Mouse (Mus musculus): Measurements from ENCODE around the gene Psmb3. TPM values are rescaled to one million over a fixed set of nuclear protein-coding genes. Genes with fewer than 3 reads are reported as not detected.
A peak's percentile ranks its signal among the peaks of the same experiment; 100 is the strongest.
"Not testable (repeated sequence)": the region's sequence is repeated elsewhere in the genome, so short reads cannot be mapped to it uniquely, and the experiment has no call there.

Gene Psmb3
- polyA plus RNA-seq, 1 experiment from 2014 or later = 514 TPM

DNA sequence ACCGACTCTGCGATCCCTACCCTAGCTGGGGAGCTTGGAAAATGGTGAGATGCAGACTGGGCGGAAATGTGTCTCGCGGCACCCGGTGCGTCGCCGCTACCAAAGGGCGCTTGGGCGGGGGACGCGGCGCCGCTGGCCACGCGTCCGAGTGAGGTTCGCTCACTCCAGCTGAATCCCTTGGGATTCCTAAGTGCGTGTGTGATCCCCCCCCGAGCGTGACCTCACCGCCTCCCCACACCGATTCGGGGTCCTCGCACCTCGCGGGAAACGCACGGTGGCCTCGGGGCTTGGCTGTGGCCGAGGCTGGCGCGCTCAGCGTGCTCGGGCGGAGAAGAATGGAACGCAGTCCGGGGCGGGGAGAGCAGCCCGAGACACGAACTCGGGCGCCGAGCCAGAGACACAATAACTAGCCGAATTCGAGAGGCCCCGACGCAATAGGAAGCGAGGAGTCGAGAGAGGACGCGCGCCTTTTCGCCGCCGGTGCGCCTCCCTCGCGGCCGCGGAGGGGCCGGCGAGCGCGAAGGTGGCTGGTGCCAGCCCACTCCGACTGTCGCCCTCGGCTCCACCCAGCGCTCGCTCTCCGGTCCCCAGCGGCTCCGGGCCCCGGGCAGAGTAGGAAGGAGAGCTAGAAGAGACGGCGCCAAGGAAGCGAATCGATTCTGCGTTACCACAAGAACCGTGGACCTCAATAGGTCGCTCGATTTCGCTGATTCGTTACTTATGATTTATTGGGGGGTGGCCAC, 3.0 kb upstream of the Psmb3 start, which contains the start of gene Pcgf2:
Pcgf2 (minus strand) TSS at position 495 of the 743 bp plus-strand sequence.
- H3K4me1 ChIP-seq (ENCODE audit: insufficient read depth) = peaks cover 27% of the 10 kb centered on the region
- peak; percentile 16 for ATAC-seq (ENCODE audit: insufficient read depth)
- under 1% methylated on average over 85 of the region's 85 CpGs for WGBS

DNA sequence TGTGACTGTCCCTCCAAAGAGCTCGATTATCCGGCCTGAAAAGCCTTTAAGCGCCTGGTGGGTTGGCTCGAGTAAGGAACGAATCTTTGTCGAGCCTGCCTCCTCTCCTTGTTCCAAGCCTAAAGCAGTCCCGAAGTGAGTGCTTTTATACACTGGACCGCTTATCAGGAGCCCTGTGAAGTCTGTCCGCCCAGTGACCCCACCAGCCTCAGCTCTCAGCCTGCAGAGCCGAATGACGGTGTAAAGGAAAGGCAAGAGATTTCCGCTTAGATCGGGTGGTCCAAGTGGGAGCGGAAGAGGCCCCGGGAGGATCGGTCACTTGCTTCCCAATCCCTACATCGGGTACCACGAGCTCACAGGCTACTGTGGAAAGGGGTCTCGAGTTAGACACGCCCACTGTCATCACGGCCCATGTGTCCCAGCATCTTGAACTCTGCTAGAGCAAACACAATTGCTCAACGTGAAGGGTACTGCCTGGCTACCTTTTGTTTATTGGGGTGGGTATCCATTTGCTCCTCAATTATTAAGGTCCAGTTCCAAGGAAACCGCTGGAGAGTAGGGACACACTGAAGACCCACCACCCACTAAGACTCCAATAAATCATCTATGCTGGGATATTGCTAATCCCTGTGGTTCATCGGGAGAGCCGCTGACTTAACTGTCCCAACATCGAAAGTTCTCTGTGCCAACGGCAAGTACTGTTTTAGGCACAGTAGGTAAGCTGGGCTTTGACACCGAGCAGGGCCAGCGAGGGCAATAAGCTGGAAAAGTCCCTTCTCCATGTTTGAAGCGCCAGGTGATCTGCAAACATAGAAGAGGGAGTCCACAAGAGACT, 2.2 kb upstream of the Psmb3 start:
- Histone ChIP-seq H3K4me2 (peak overlapping the region; percentile 84), H3K4me1 (ENCODE audit: insufficient read depth) (peaks cover 19% of the 10 kb centered on the region), H3K9ac (peak overlapping the region; percentile 95), H3K27ac (ENCODE audit: low read depth) (peak overlapping the region; percentile 99), H3K9me3 (ENCODE audit: low read depth, low read length) (no peaks in the 10 kb centered on the region), H3K36me3 (ENCODE audit: insufficient read depth) (peaks cover 18% of the 10 kb centered on the region), H3K4me3 (ENCODE audit: low read depth, low read length) (peak overlapping the region; percentile 93), H3K27me3 (ENCODE audit: insufficient read depth, low read length) (no peaks in the 10 kb centered on the region)
- ATAC-seq (ENCODE audit: insufficient read depth) (no peak; the same call in 1 of the 2 replicates), DNase-seq (peak; percentile 75)
- TF ChIP-seq CTCF (IDR thresholded peaks at IDR 0.05; ENCODE audit: low read depth) = no peak
- 13% methylated on average over 30 of the region's 30 CpGs for WGBS

More for the DNA sequence above, 3.0 kb upstream of the Psmb3 start, which contains the start of gene Pcgf2:
- peak within 1 kb of the TSS; percentile 84 for H3K4me2 ChIP-seq
- no peaks in the 10 kb centered on the region for H3K9me3 ChIP-seq (ENCODE audit: low read depth, low read length)
- H3K27ac ChIP-seq (ENCODE audit: low read depth) = peak within 1 kb of the TSS; percentile 99
- DNase-seq = peak; percentile 92
- H3K4me3 ChIP-seq (ENCODE audit: low read depth, low read length) = peak within 1 kb of the TSS; percentile 93
- peaks cover 12% of the 10 kb centered on the region; the same call in 1 of the 2 replicates for H3K36me3 ChIP-seq (ENCODE audit: insufficient read depth)
- no peaks in the 10 kb centered on the region for H3K27me3 ChIP-seq (ENCODE audit: insufficient read depth, low read length)
- TF ChIP-seq CTCF (IDR thresholded peaks at IDR 0.05; ENCODE audit: low read depth) = no peak
- H3K9ac ChIP-seq = peak within 1 kb of the TSS; percentile 95

DNA sequence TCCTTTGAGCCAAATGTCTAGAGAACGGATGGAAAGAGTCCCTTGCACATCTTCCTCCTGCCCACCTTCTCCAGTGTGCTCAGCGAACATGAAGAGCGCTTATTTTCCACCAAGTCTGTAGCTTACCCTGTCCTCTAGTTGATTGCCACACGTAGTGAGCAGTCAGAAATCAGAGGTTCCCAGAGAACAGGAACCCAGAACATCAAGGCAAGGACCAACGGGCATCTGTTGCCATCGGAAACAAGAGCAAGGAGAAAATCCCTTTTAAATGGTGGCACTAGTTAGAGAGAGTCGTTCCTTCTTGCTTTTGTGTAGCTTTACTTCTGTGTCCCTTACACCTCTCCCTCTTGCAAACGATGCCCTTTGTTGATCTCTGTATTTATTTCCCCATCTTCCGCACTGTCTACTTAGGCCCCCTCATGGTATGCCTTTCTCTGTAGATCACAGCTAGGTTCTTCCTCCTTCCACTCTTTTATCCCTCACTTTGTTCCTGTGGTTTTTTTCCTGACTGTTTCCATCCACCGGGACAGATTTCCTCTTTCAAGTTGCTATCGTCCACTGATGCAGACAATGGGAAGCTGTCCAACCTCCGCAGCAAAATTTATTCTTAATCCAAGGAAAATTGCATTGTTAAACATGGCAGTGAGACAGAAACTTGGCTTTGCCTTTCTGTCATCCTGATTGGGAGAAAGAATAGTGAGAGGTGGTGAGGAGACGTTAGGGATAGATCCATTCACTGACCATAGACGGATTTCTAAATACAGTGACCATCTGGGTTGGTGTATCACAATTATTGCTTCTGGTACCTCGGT, 1.4 kb upstream of the Psmb3 start:
- H3K9me3 ChIP-seq (ENCODE audit: low read depth, low read length) = no peaks in the 10 kb centered on the region
- peaks cover 15% of the 10 kb centered on the region for H3K4me1 ChIP-seq (ENCODE audit: insufficient read depth)
- peak overlapping the region; percentile 84 for H3K4me2 ChIP-seq
- H3K27me3 ChIP-seq (ENCODE audit: insufficient read depth, low read length) = no peaks in the 10 kb centered on the region
- H3K27ac ChIP-seq (ENCODE audit: low read depth) = peak overlapping the region; percentile 99; the same call in 1 of the 2 replicates
- ATAC-seq (ENCODE audit: insufficient read depth) = no peak
- 46% methylated on average over 15 of the region's 15 CpGs for WGBS
- no peak for DNase-seq
- peak overlapping the region; percentile 95; the same call in 1 of the 2 replicates for H3K9ac ChIP-seq
- TF ChIP-seq CTCF (IDR thresholded peaks at IDR 0.05; ENCODE audit: low read depth) = no peak
- peak overlapping the region; percentile 93 for H3K4me3 ChIP-seq (ENCODE audit: low read depth, low read length)
- H3K36me3 ChIP-seq (ENCODE audit: insufficient read depth) = peaks cover 24% of the 10 kb centered on the region

DNA sequence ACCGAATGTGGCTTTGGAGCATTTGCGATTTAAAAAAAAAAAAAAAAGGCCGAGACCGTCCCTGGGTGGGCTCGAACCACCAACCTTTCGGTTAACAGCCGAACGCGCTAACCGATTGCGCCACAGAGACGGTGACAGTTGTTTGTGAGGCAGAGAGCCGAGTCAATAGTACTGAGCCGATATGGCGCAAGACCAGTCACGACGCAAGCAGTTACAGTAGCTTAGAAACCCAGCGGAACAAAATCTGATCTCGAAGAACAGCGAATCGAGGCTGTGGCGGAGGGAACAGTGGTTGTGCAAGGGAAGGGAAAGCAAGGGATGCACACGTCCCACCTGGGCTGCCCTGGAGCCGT, 830 bp upstream of the Psmb3 start:
- H3K4me1 ChIP-seq (ENCODE audit: insufficient read depth) = peaks cover 15% of the 10 kb centered on the region
- no peak for ATAC-seq (ENCODE audit: insufficient read depth)
- under 1% methylated on average over 24 of the region's 24 CpGs for WGBS

DNA sequence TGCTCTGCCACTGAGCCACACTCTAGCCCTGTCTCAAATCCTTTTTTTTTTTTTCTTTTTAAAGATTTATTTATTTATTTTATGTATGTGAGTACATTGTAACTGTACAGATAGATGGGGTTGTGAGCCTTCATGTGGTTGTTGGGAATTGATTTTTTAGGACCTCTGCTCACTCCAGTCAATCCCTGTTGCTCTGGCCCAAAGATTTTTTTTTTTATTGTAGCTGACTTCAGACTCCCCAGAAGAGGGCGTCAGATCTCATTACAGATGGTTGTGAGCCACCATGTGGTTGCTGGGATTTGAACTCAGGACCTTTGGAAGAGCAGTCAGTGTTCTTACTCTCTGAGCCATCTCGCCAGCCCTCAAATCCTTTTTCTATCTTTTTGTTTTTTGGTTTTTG, 6.9 kb downstream of the Psmb3 start:
- 81% methylated on average over 2 of the region's 2 CpGs for WGBS
- H3K9me3 ChIP-seq (ENCODE audit: low read depth, low read length); H3K4me1 ChIP-seq (ENCODE audit: insufficient read depth); H3K4me3 ChIP-seq (ENCODE audit: low read depth, low read length); H3K4me2 ChIP-seq; H3K9ac ChIP-seq; H3K27ac ChIP-seq (ENCODE audit: low read depth); ATAC-seq (ENCODE audit: insufficient read depth); H3K27me3 ChIP-seq (ENCODE audit: insufficient read depth, low read length); DNase-seq: not testable (repeated sequence)
- peaks cover 82% of the 10 kb centered on the region for H3K36me3 ChIP-seq (ENCODE audit: insufficient read depth)

More for the DNA sequence above, 830 bp upstream of the Psmb3 start:
- Histone ChIP-seq H3K9me3 (ENCODE audit: low read depth, low read length) (no peaks in the 10 kb centered on the region), H3K36me3 (ENCODE audit: insufficient read depth) (peaks cover 28% of the 10 kb centered on the region), H3K4me3 (ENCODE audit: low read depth, low read length) (peak overlapping the region; percentile 93), H3K27ac (ENCODE audit: low read depth) (peak overlapping the region; percentile 82), H3K27me3 (ENCODE audit: insufficient read depth, low read length) (no peaks in the 10 kb centered on the region), H3K4me2 (peak overlapping the region; percentile 84), H3K9ac (peak overlapping the region; percentile 60)
- DNase-seq = peak; percentile 97
- no peak for TF ChIP-seq CTCF (IDR thresholded peaks at IDR 0.05; ENCODE audit: low read depth)

DNA sequence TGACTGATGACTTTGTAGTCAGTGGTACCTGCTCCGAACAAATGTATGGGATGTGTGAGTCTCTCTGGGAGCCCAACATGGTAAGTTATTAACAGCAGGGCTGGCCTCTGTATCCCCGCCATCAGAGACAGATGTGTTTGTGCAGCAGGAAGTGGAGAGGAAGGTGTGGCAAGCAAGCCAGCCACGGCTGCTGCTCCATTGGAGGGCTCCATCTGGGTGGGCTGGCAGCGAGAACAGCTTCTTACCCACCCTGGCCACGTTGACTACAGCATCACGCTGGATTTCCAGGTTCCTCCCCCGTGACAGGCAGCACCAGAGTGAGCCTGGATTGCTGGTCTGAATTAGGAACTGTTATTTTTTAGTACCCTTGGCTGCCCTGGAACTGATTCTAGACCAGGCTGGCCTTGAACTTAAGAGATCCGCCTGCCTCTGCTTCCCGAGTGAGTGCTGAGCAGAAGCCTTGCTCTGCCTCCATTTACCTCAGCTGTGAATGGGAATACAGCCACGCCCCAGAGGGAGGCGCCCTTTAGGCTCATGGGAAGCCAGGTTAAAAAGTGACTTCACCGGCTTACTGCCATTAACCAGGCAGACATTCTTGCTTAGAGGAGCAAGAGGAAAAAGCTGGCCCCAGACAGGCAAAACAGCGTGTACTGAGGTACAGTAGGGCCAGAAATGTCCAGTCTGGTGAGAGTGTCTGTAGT, 8.2 kb downstream of the Psmb3 start:
- no peak for TF ChIP-seq CTCF (IDR thresholded peaks at IDR 0.05; ENCODE audit: low read depth)
- DNase-seq (no peak), ATAC-seq (ENCODE audit: insufficient read depth) (no peak)
- Histone ChIP-seq H3K9ac (no peak overlapping the region), H3K27ac (ENCODE audit: low read depth) (no peak overlapping the region), H3K36me3 (ENCODE audit: insufficient read depth) (peaks cover 74% of the 10 kb centered on the region), H3K4me3 (ENCODE audit: low read depth, low read length) (no peak overlapping the region), H3K4me1 (ENCODE audit: insufficient read depth) (no peaks in the 10 kb centered on the region), H3K9me3 (ENCODE audit: low read depth, low read length) (no peaks in the 10 kb centered on the region), H3K4me2 (no peak overlapping the region), H3K27me3 (ENCODE audit: insufficient read depth, low read length) (no peaks in the 10 kb centered on the region)
- WGBS = 74% methylated on average over 13 of the region's 13 CpGs
